Mouse (Mus musculus) small intestine, adult 2 months (tissue): ENCODE data around the gene Slc6a6. TPM values are rescaled to one million over a fixed set of nuclear protein-coding genes. Genes with fewer than 3 reads are reported as not detected.

Experiments
- H3K27ac ChIP-seq: fragments of 200-500 bp; 2 replicates; pipeline ENCODE4 v1.5.1; 2012; ENCODE audit warnings: low read depth, low read length, control low read depth, inconsistent platforms; ENCODE audit not compliant: insufficient read depth
- H3K27me3 ChIP-seq: fragments of 200-500 bp; 2 replicates; pipeline ENCODE4 v1.6.1; 2012; ENCODE audit warnings: mild to moderate bottlenecking, moderate library complexity, low read length, inconsistent platforms; ENCODE audit not compliant: control insufficient read depth, insufficient read depth
- H3K36me3 ChIP-seq: fragments of 200-500 bp; 2 replicates; pipeline ENCODE4 v1.6.1; 2012; ENCODE audit warnings: mild to moderate bottlenecking, low read length, control low read depth, inconsistent platforms; ENCODE audit not compliant: control insufficient read depth, insufficient read depth
- H3K4me1 ChIP-seq: fragments of 200-500 bp; 2 replicates; pipeline ENCODE4 v1.6.1; 2012; ENCODE audit warnings: low read length, inconsistent platforms, mixed read lengths; ENCODE audit not compliant: control insufficient read depth, insufficient read depth, insufficient read length
- H3K4me3 ChIP-seq: fragments of 200-500 bp; 2 replicates; pipeline ENCODE4 v1.5.1; 2012; ENCODE audit warnings: low read depth, mild to moderate bottlenecking, control low read depth, inconsistent platforms, low read length, moderate library complexity
- CTCF ChIP-seq: fragments of 200-500 bp; IDR thresholded peaks from 2 replicates; pipeline ENCODE4 v1.5.1; 2012; ENCODE audit warnings: low read depth, mild to moderate bottlenecking, control low read depth, inconsistent platforms, low read length, moderate library complexity, mixed read lengths; ENCODE audit not compliant: insufficient replicate concordance, insufficient read length; ENCODE audit errors: extremely low read depth
- POLR2A ChIP-seq: fragments of 200-500 bp; IDR thresholded peaks from 2 replicates; pipeline ENCODE4 v1.6.1; 2012; ENCODE audit warnings: low read depth, mild to moderate bottlenecking, control low read depth, inconsistent platforms, low read length, moderate library complexity
- WGBS: fragments of 180-500 bp; shearing (Covaris S2); methylation state at CpG from one replicate; pipeline ENCODE4 v1.1.7; 2018; 5-methylcytosine and 5-hydroxymethylcytosine counted together
- polyA plus RNA-seq: library from polyadenylated mRNA; depleted of rRNA; stranded (reverse); fragments of >200 nt; gene quantifications from 2 replicates; pipeline ENCODE4 v1.2.3, GENCODE M21; 2012; rRNA removed

Slc6a6 gene
- polyA plus RNA-seq, 1 experiment = 124 TPM

GRCm38 (mm10) chr6:91798496-91798895 is 114.6 kb downstream of the Slc6a6 start:
- TF ChIP-seq POLR2A = no peak
- TF ChIP-seq CTCF = no peak
- Histone ChIP-seq H3K27ac (no peak overlapping the region), H3K27me3 (no peaks in the 10 kb centered on the region), H3K36me3 (no peaks in the 10 kb centered on the region), H3K4me1 (peaks cover 5% of the 10 kb centered on the region; the same call in 1 of the 2 replicates), H3K4me3 (no peak overlapping the region)
- whole genome bisulfite sequencing = 58% methylated on average over 12 of the region's 12 CpGs

GRCm38 (mm10) chr6:91804177-91804576 is 120.3 kb downstream of the Slc6a6 start:
- TF ChIP-seq CTCF (no peak), POLR2A (no peak)
- Histone ChIP-seq H3K36me3 (no peaks in the 10 kb centered on the region), H3K27ac (no peak overlapping the region), H3K4me1 (peaks cover 2% of the 10 kb centered on the region; the same call in 1 of the 2 replicates), H3K27me3 (peaks cover 14% of the 10 kb centered on the region), H3K4me3 (no peak overlapping the region)
- WGBS = 49% methylated on average over 7 of the region's 7 CpGs

DNA sequence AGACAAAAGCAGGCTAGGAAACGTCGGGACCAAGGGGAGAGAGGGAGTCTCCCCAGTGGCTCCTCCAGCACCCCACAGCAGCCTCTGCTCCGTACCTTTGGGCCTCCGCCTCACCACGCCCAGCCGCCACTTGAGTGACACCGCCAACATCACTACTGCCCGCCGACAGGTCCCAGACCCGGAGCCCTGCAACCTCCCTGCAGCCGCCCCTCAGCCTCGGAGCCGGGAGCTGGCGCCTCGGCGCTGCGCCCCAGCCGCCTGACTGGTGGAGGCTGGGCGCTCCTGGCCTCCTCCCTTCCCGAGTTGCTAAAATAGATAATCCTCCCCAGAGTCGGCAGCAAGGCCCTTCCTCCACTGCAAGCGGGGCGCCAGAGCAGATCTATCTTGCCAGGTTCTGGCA is 123.3 kb downstream of the Slc6a6 start:
- Histone ChIP-seq H3K27me3 (peaks cover 14% of the 10 kb centered on the region), H3K36me3 (no peaks in the 10 kb centered on the region), H3K4me1 (peaks cover 2% of the 10 kb centered on the region; the same call in 1 of the 2 replicates), H3K27ac (no peak overlapping the region), H3K4me3 (no peak overlapping the region)
- 5% methylated on average over 23 of the region's 23 CpGs for WGBS
- TF ChIP-seq POLR2A (no peak), CTCF (no peak)

DNA sequence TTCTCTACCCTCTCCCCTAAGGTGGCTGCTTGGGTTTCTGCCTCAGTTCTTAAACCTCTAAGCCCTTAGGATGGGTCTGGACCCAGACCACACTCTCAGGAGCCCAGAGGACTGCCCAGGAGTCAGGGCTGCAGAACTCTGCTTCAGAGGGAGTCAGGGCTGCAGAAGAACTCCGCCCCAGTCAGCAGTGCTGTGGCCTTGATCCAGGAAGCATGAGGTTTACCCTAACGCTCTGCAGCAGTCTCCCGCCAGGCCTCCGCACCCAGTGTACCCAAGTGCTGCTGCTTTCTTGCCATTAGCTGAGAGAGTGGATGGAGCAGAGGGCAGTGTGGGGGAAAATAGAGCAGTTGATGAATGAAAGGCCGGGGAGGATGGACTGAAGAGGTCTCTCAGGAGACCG is 124.2 kb downstream of the Slc6a6 start:
- Histone ChIP-seq H3K4me1 (peaks cover 2% of the 10 kb centered on the region; the same call in 1 of the 2 replicates), H3K4me3 (no peak overlapping the region), H3K36me3 (no peaks in the 10 kb centered on the region), H3K27ac (no peak overlapping the region), H3K27me3 (peaks cover 14% of the 10 kb centered on the region)
- WGBS = 29% methylated on average over 6 of the region's 6 CpGs
- TF ChIP-seq POLR2A (no peak), CTCF (no peak)

Other genes starting within 250 kb of the Slc6a6 start
- gene Chchd4, start 210.5 kb upstream of the Slc6a6 start, polyA plus RNA-seq = 4.3 and 6.2 TPM in 2 replicates
- 12.6 and 38.8 TPM in 2 replicates for gene Tmem43, start 210.3 kb upstream of the Slc6a6 start, polyA plus RNA-seq
- gene Xpc, start 168.2 kb upstream of the Slc6a6 start, polyA plus RNA-seq = 1.7 and 4.2 TPM in 2 replicates
- 7.7 and 12.5 TPM in 2 replicates for gene Lsm3, start 168.1 kb upstream of the Slc6a6 start, polyA plus RNA-seq
- gene Grip2, start 143.2 kb downstream of the Slc6a6 start, polyA plus RNA-seq = 0.58 and 0.82 TPM in 2 replicates
- 0.65 and 1.3 TPM in 2 replicates for gene Ccdc174, start 194.0 kb downstream of the Slc6a6 start, polyA plus RNA-seq
- 0.06 TPM in 1 of 2 replicates, not detected in the other for gene 4930590J08Rik, start 218.8 kb downstream of the Slc6a6 start, polyA plus RNA-seq